Mouse (Mus musculus): ENCODE results near the gene Ptov1. TPM values are rescaled to one million over a fixed set of nuclear protein-coding genes. Genes with fewer than 3 reads are reported as not detected.
"Not testable (repeated sequence)": the region's sequence is repeated elsewhere in the genome, so short reads cannot be mapped to it uniquely, and the experiment has no call there.

Gene Ptov1
- polyA plus RNA-seq, 1 experiment from 2014 or later = 480 TPM

GRCm38 (mm10) chr7:44883036-44883435 is 13.4 kb upstream of the Ptov1 start:
- H3K4me3 ChIP-seq (replicated peaks; ENCODE audit: low read depth, low read length) = no peak overlapping the region
- H3K27me3 ChIP-seq (ENCODE audit: control insufficient read depth, insufficient read depth, low read length) = no peaks in the 10 kb centered on the region
- DNase-seq = no peak
- H3K27ac ChIP-seq (replicated peaks; ENCODE audit: low read depth, low read length) = no peak overlapping the region
- H3K9me3 ChIP-seq (ENCODE audit: control insufficient read depth, low read length) = no peaks in the 10 kb centered on the region
- ATAC-seq (ENCODE audit: low FRiP score, low TSS enrichment) = no peak
- H3K4me2 ChIP-seq (ENCODE audit: low read length) = no peak overlapping the region
- H3K9ac ChIP-seq (replicated peaks; ENCODE audit: low read length) = no peak overlapping the region
- no peaks in the 10 kb centered on the region for H3K4me1 ChIP-seq (ENCODE audit: control insufficient read depth, insufficient read depth, low read length)
- WGBS = 95% methylated on average over 3 of the region's 3 CpGs
- peaks cover 88% of the 10 kb centered on the region for H3K36me3 ChIP-seq (ENCODE audit: control insufficient read depth, insufficient read depth, low read length)

- no peak overlapping the region for H3K4me2 ChIP-seq (ENCODE audit: low read length)
- H3K4me1 ChIP-seq (ENCODE audit: control insufficient read depth, insufficient read depth, low read length) = no peaks in the 10 kb centered on the region
- H3K27me3 ChIP-seq (ENCODE audit: control insufficient read depth, insufficient read depth, low read length) = no peaks in the 10 kb centered on the region
- DNase-seq (no peak), ATAC-seq (ENCODE audit: low FRiP score, low TSS enrichment) (no peak)
- no peak overlapping the region for H3K4me3 ChIP-seq (replicated peaks; ENCODE audit: low read depth, low read length)
- H3K27ac ChIP-seq (replicated peaks; ENCODE audit: low read depth, low read length) = no peak overlapping the region
- no peak overlapping the region for H3K9ac ChIP-seq (replicated peaks; ENCODE audit: low read length)
- H3K36me3 ChIP-seq (ENCODE audit: control insufficient read depth, insufficient read depth, low read length) = peaks cover 74% of the 10 kb centered on the region
- H3K9me3 ChIP-seq (ENCODE audit: control insufficient read depth, low read length) = no peaks in the 10 kb centered on the region
- 90% methylated on average over 14 of the region's 14 CpGs for WGBS
These were observed 8.2 kb upstream of the Ptov1 start for GRCm38 (mm10) chr7:44877833-44878232.

- not testable (repeated sequence) for H3K9ac ChIP-seq (replicated peaks; ENCODE audit: low read length); H3K27me3 ChIP-seq (ENCODE audit: control insufficient read depth, insufficient read depth, low read length); H3K4me2 ChIP-seq (ENCODE audit: low read length); DNase-seq; ATAC-seq (ENCODE audit: low FRiP score, low TSS enrichment); H3K27ac ChIP-seq (replicated peaks; ENCODE audit: low read depth, low read length); H3K9me3 ChIP-seq (ENCODE audit: control insufficient read depth, low read length); H3K4me3 ChIP-seq (replicated peaks; ENCODE audit: low read depth, low read length)
- Histone ChIP-seq H3K36me3 (ENCODE audit: control insufficient read depth, insufficient read depth, low read length) (peaks cover 16% of the 10 kb centered on the region), H3K4me1 (ENCODE audit: control insufficient read depth, insufficient read depth, low read length) (peaks cover 19% of the 10 kb centered on the region)
- 97% methylated on average over 2 of the region's 2 CpGs for WGBS
These were observed 2.2 kb upstream of the Ptov1 start for GRCm38 (mm10) chr7:44871774-44872173.

GRCm38 (mm10) chr7:44871181-44871580 is 1.6 kb upstream of the Ptov1 start:
- H3K9ac ChIP-seq (replicated peaks; ENCODE audit: low read length) = no peak overlapping the region
- no peaks in the 10 kb centered on the region for H3K9me3 ChIP-seq (ENCODE audit: control insufficient read depth, low read length)
- ATAC-seq (ENCODE audit: low FRiP score, low TSS enrichment) (no peak), DNase-seq (no peak)
- H3K36me3 ChIP-seq (ENCODE audit: control insufficient read depth, insufficient read depth, low read length) = peaks cover 16% of the 10 kb centered on the region
- H3K27me3 ChIP-seq (ENCODE audit: control insufficient read depth, insufficient read depth, low read length) = no peaks in the 10 kb centered on the region
- H3K4me3 ChIP-seq (replicated peaks; ENCODE audit: low read depth, low read length) = no peak overlapping the region
- WGBS = 30% methylated on average over 1 of the region's 1 CpGs
- H3K4me1 ChIP-seq (ENCODE audit: control insufficient read depth, insufficient read depth, low read length) = peaks cover 25% of the 10 kb centered on the region
- no peak overlapping the region for H3K27ac ChIP-seq (replicated peaks; ENCODE audit: low read depth, low read length)
- no peak overlapping the region for H3K4me2 ChIP-seq (ENCODE audit: low read length)

- WGBS = 81% methylated on average over 6 of the region's 6 CpGs
- no peak for ATAC-seq (ENCODE audit: low FRiP score, low TSS enrichment)
These were observed 1.0 kb upstream of the Ptov1 start for GRCm38 (mm10) chr7:44870614-44871013.

GRCm38 (mm10) chr7:44868919-44869696 is 480 bp downstream of the Ptov1 start:
- Histone ChIP-seq H3K4me1 (ENCODE audit: control insufficient read depth, insufficient read depth, low read length) (peaks cover 28% of the 10 kb centered on the region), H3K4me2 (ENCODE audit: low read length) (peak overlapping the region; percentile 95), H3K27me3 (ENCODE audit: control insufficient read depth, insufficient read depth, low read length) (no peaks in the 10 kb centered on the region), H3K36me3 (ENCODE audit: control insufficient read depth, insufficient read depth, low read length) (peaks cover 26% of the 10 kb centered on the region), H3K9me3 (ENCODE audit: control insufficient read depth, low read length) (no peaks in the 10 kb centered on the region), H3K9ac (replicated peaks; ENCODE audit: low read length) (peak overlapping the region; percentile 99), H3K4me3 (replicated peaks; ENCODE audit: low read depth, low read length) (peak overlapping the region; percentile 99), H3K27ac (replicated peaks; ENCODE audit: low read depth, low read length) (peak overlapping the region; percentile 100)
- ATAC-seq (ENCODE audit: low FRiP score, low TSS enrichment) = peak; percentile 32
- WGBS = under 1% methylated on average over 108 of the region's 108 CpGs
- peak; percentile 80 for DNase-seq

More at GRCm38 (mm10) chr7:44870614-44871013, 1.0 kb upstream of the Ptov1 start:
- H3K4me1 ChIP-seq (ENCODE audit: control insufficient read depth, insufficient read depth, low read length) = peaks cover 28% of the 10 kb centered on the region
- H3K27me3 ChIP-seq (ENCODE audit: control insufficient read depth, insufficient read depth, low read length) = no peaks in the 10 kb centered on the region
- peak overlapping the region; percentile 100 for H3K27ac ChIP-seq (replicated peaks; ENCODE audit: low read depth, low read length)
- H3K4me3 ChIP-seq (replicated peaks; ENCODE audit: low read depth, low read length) = peak overlapping the region; percentile 99; the same call in 1 of the 2 replicates
- H3K36me3 ChIP-seq (ENCODE audit: control insufficient read depth, insufficient read depth, low read length) = peaks cover 13% of the 10 kb centered on the region
- DNase-seq = no peak
- peak overlapping the region; percentile 34 for H3K9ac ChIP-seq (replicated peaks; ENCODE audit: low read length)
- H3K4me2 ChIP-seq (ENCODE audit: low read length) = peak overlapping the region; percentile 95
- H3K9me3 ChIP-seq (ENCODE audit: control insufficient read depth, low read length) = no peaks in the 10 kb centered on the region

- 6% methylated on average over 16 of the region's 16 CpGs for WGBS
- peaks cover 28% of the 10 kb centered on the region for H3K4me1 ChIP-seq (ENCODE audit: control insufficient read depth, insufficient read depth, low read length)
These were observed 1.1 kb downstream of the Ptov1 start for GRCm38 (mm10) chr7:44868465-44868864.

GRCm38 (mm10) chr7:44867802-44868201 is 1.8 kb downstream of the Ptov1 start:
- H3K9me3 ChIP-seq (ENCODE audit: control insufficient read depth, low read length) = no peaks in the 10 kb centered on the region
- peak overlapping the region; percentile 99 for H3K4me3 ChIP-seq (replicated peaks; ENCODE audit: low read depth, low read length)
- no peak for ATAC-seq (ENCODE audit: low FRiP score, low TSS enrichment)
- H3K4me1 ChIP-seq (ENCODE audit: control insufficient read depth, insufficient read depth, low read length) = peaks cover 28% of the 10 kb centered on the region
- DNase-seq = no peak
- no peak overlapping the region for H3K27ac ChIP-seq (replicated peaks; ENCODE audit: low read depth, low read length)
- peak overlapping the region; percentile 95 for H3K4me2 ChIP-seq (ENCODE audit: low read length)
- 44% methylated on average over 9 of the region's 9 CpGs for WGBS
- H3K27me3 ChIP-seq (ENCODE audit: control insufficient read depth, insufficient read depth, low read length) = no peaks in the 10 kb centered on the region
- H3K9ac ChIP-seq (replicated peaks; ENCODE audit: low read length) = peak overlapping the region; percentile 99; the same call in 1 of the 2 replicates
- H3K36me3 ChIP-seq (ENCODE audit: control insufficient read depth, insufficient read depth, low read length) = peaks cover 39% of the 10 kb centered on the region

More at GRCm38 (mm10) chr7:44868465-44868864, 1.1 kb downstream of the Ptov1 start:
- H3K27me3 ChIP-seq (ENCODE audit: control insufficient read depth, insufficient read depth, low read length) = no peaks in the 10 kb centered on the region
- no peaks in the 10 kb centered on the region for H3K9me3 ChIP-seq (ENCODE audit: control insufficient read depth, low read length)
- H3K36me3 ChIP-seq (ENCODE audit: control insufficient read depth, insufficient read depth, low read length) = peaks cover 32% of the 10 kb centered on the region
- H3K4me2 ChIP-seq (ENCODE audit: low read length) = peak overlapping the region; percentile 95
- H3K27ac ChIP-seq (replicated peaks; ENCODE audit: low read depth, low read length) = peak overlapping the region; percentile 100
- ATAC-seq (ENCODE audit: low FRiP score, low TSS enrichment) = no peak
- peak overlapping the region; percentile 99 for H3K9ac ChIP-seq (replicated peaks; ENCODE audit: low read length)
- DNase-seq = no peak
- peak overlapping the region; percentile 99 for H3K4me3 ChIP-seq (replicated peaks; ENCODE audit: low read depth, low read length)
